ENCODE assay signal across 8 mouse cellular contexts in the genomic region with DNA sequence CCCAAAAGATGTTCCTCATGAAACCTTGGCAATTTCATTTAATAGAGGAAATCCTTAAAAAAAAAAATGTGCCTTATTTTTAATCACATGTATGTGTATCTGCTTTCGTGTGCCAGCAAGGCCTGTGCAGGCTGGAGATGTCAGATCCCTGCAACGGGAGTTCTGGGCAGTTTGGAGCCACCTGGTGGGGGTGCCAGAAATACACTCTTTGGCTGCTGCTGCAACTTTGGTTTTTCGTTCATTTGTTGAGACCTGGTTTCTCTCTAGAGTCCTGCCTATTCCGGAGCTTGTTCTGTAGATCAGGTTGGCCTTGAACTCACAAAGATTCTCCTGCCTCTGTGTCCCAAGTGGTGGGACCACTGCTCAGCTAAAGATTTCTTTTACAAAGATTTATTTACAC. TPM values are rescaled to one million over a fixed set of nuclear protein-coding genes. Genes with fewer than 3 reads are reported as not detected.
DNase-seq lines count a peak whose midpoint lies in the region; ATAC-seq and TF ChIP-seq lines count a peak whose summit lies in the region.

No protein-coding gene starts in this region.

- no peak overlapping the region for H3K4me3 ChIP-seq in neural tube, embryonic 11.5 days (ENCODE audit: low read depth, low read length)
- no peak overlapping the region for H3K4me3 ChIP-seq in neural tube, embryonic 15.5 days (replicated peaks)
- no peak overlapping the region for H3K4me3 ChIP-seq in stomach, postnatal 0 days (ENCODE audit: low read depth, low read length)
- no peak overlapping the region for H3K4me3 ChIP-seq in heart, embryonic 11.5 days (ENCODE audit: low read depth, low read length)

- intact Hi-C loops in gastrocnemius, postnatal 14 days (cut with DNase I; ENCODE audit: low total_unique reads) = no loop called here

- WGBS in neural tube, embryonic 11.5 days = 53% methylated on average over 4 of the region's 4 CpGs
- WGBS in neural tube, embryonic 15.5 days = 52% methylated on average over 4 of the region's 4 CpGs
- 32% methylated on average over 4 of the region's 4 CpGs for WGBS in stomach, postnatal 0 days
- 40% methylated on average over 4 of the region's 4 CpGs for WGBS in heart, embryonic 11.5 days (ENCODE audit: insufficient replicate concordance)

- H3K4me2 ChIP-seq in neural tube, embryonic 11.5 days (ENCODE audit: low read depth) = no peak overlapping the region
- H3K4me2 ChIP-seq in neural tube, embryonic 15.5 days = no peak overlapping the region
- no peak overlapping the region for H3K4me2 ChIP-seq in stomach, postnatal 0 days (replicated peaks; ENCODE audit: low read depth)
- no peak overlapping the region for H3K4me2 ChIP-seq in heart, embryonic 11.5 days

- no peak for TF ChIP-seq EP300 in stomach, postnatal 0 days (optimal IDR thresholded peaks at IDR 0.05)

- no peak overlapping the region for H3K9ac ChIP-seq in neural tube, embryonic 11.5 days (ENCODE audit: low read length)
- no peak overlapping the region for H3K9ac ChIP-seq in neural tube, embryonic 15.5 days (replicated peaks)
- no peak overlapping the region for H3K9ac ChIP-seq in stomach, postnatal 0 days (ENCODE audit: low read length)
- no peak overlapping the region for H3K9ac ChIP-seq in heart, embryonic 11.5 days (ENCODE audit: low read depth, low read length)

- no peak for ATAC-seq in neural tube, embryonic 11.5 days (ENCODE audit: insufficient read depth, low FRiP score, low TSS enrichment)
- ATAC-seq in neural tube, embryonic 15.5 days (ENCODE audit: low FRiP score) = no peak
- peak; percentile 70 for ATAC-seq in common myeloid progenitor, adult 5-6 weeks (replicated peaks; ENCODE audit: low read depth, poor library complexity, severe bottlenecking)
- 0 out of 2 replicates have a peak, but pooled peaks have one; percentile 15 for ATAC-seq in stomach, postnatal 0 days (ENCODE audit: low FRiP score, low TSS enrichment)
- ATAC-seq in heart, embryonic 11.5 days (replicated peaks; ENCODE audit: insufficient number of reproducible peaks, low FRiP score, low TSS enrichment) = no peak; the same call in 1 of the 2 replicates

- no peaks in the 10 kb centered on the region for H3K36me3 ChIP-seq in neural tube, embryonic 11.5 days (ENCODE audit: control insufficient read depth, insufficient read depth, low read length)
- no peaks in the 10 kb centered on the region for H3K36me3 ChIP-seq in neural tube, embryonic 15.5 days
- H3K36me3 ChIP-seq in stomach, postnatal 0 days (ENCODE audit: control insufficient read depth, insufficient read depth, low read length) = no peaks in the 10 kb centered on the region
- H3K36me3 ChIP-seq in heart, embryonic 11.5 days (ENCODE audit: control insufficient read depth, insufficient read depth, low read length) = no peaks in the 10 kb centered on the region

- TF ChIP-seq CTCF in stomach, postnatal 0 days (IDR thresholded peaks at IDR 0.05; ENCODE audit: low read depth) = peak; percentile 64

- H3K4me1 ChIP-seq in neural tube, embryonic 11.5 days (ENCODE audit: control insufficient read depth, insufficient read depth, low read length) = no peaks in the 10 kb centered on the region
- H3K4me1 ChIP-seq in neural tube, embryonic 15.5 days = 0 out of 2 replicates have a peak, but pooled peaks cover 7% of the 10 kb centered on the region
- H3K4me1 ChIP-seq in stomach, postnatal 0 days (replicated peaks; ENCODE audit: control insufficient read depth, insufficient read depth) = no peaks in the 10 kb centered on the region
- H3K4me1 ChIP-seq in heart, embryonic 11.5 days (ENCODE audit: control insufficient read depth, insufficient read depth, low read length) = no peaks in the 10 kb centered on the region

- H3K9me3 ChIP-seq in neural tube, embryonic 11.5 days (ENCODE audit: control insufficient read depth, low read length) = no peaks in the 10 kb centered on the region
- no peaks in the 10 kb centered on the region for H3K9me3 ChIP-seq in neural tube, embryonic 15.5 days (replicated peaks)
- no peaks in the 10 kb centered on the region for H3K9me3 ChIP-seq in stomach, postnatal 0 days (ENCODE audit: control insufficient read depth, low read length)
- H3K9me3 ChIP-seq in heart, embryonic 11.5 days (replicated peaks; ENCODE audit: control insufficient read depth, low read length) = no peaks in the 10 kb centered on the region

- peak; percentile 22 for DNase-seq in gastrocnemius, postnatal 14 days
- DNase-seq in gastrocnemius, postnatal 10 days = no peak
- peak; percentile 24 for DNase-seq in neural tube, embryonic 11.5 days (ENCODE audit: low spot score)
- DNase-seq in stomach, postnatal 0 days (ENCODE audit: low spot score) = peak; percentile 51
- DNase-seq in cerebellum, adult 11 months = no peak

- no peaks in the 10 kb centered on the region for H3K27me3 ChIP-seq in neural tube, embryonic 11.5 days (ENCODE audit: control insufficient read depth, insufficient read depth, low read length)
- H3K27me3 ChIP-seq in neural tube, embryonic 15.5 days (replicated peaks) = no peaks in the 10 kb centered on the region
- no peaks in the 10 kb centered on the region for H3K27me3 ChIP-seq in stomach, postnatal 0 days (ENCODE audit: control insufficient read depth, insufficient read depth, low read length)
- no peaks in the 10 kb centered on the region for H3K27me3 ChIP-seq in heart, embryonic 11.5 days (ENCODE audit: control insufficient read depth, insufficient read depth, low read length)

- H3K27ac ChIP-seq in neural tube, embryonic 11.5 days (ENCODE audit: low read depth, low read length) = no peak overlapping the region
- H3K27ac ChIP-seq in neural tube, embryonic 15.5 days (replicated peaks) = no peak overlapping the region
- no peak overlapping the region for H3K27ac ChIP-seq in stomach, postnatal 0 days (replicated peaks)
- H3K27ac ChIP-seq in heart, embryonic 11.5 days (ENCODE audit: low read depth, low read length) = no peak overlapping the region

RNA-seq across cellular contexts. Expression of a gene that starts 5.4 kb away (rescaled TPM):
- 10 to 100 TPM; 40.1 to 47.6 TPM for total RNA-seq in gastrocnemius, postnatal 14 days (2021)
- 10 to 100 TPM; 47.1 to 50.9 TPM for total RNA-seq in gastrocnemius, postnatal 10 days (2021)
- 75.0 and 75.6 TPM in 2 replicates for polyA plus RNA-seq in neural tube, embryonic 11.5 days (2014; fragmentation: Nextera tagmentation; extraction: Ambion mirVana)
- 72.5 and 81.9 TPM in 2 replicates for polyA plus RNA-seq in neural tube, embryonic 15.5 days (2015; fragmentation: Nextera tagmentation; extraction: Ambion mirVana)
- total RNA-seq in common myeloid progenitor, adult 5-6 weeks (2017) = 38.8 and 43.9 TPM in 2 replicates
- polyA plus RNA-seq in stomach, postnatal 0 days (2015; fragmentation: Nextera tagmentation; extraction: Ambion mirVana) = 65.0 and 77.4 TPM in 2 replicates
- 93.3 and 97.9 TPM in 2 replicates for polyA plus RNA-seq in heart, embryonic 11.5 days (2014; fragmentation: Nextera tagmentation; extraction: Ambion mirVana)

RNA-seq across cellular contexts. Expression of a gene that starts 10.2 kb away (rescaled TPM):
- total RNA-seq in gastrocnemius, postnatal 14 days (2021) = 1 to 10 TPM; 9.2 to 9.9 TPM
- 10 to 100 TPM; 14.8 to 15.8 TPM for total RNA-seq in gastrocnemius, postnatal 10 days (2021)
- 236 and 245 TPM in 2 replicates for polyA plus RNA-seq in neural tube, embryonic 11.5 days (2014; fragmentation: Nextera tagmentation; extraction: Ambion mirVana)
- polyA plus RNA-seq in neural tube, embryonic 15.5 days (2015; fragmentation: Nextera tagmentation; extraction: Ambion mirVana) = 115 and 145 TPM in 2 replicates
- total RNA-seq in common myeloid progenitor, adult 5-6 weeks (2017) = 329 and 390 TPM in 2 replicates
- polyA plus RNA-seq in stomach, postnatal 0 days (2015; fragmentation: Nextera tagmentation; extraction: Ambion mirVana) = 41.7 and 42.7 TPM in 2 replicates
- 76.4 and 104 TPM in 2 replicates for polyA plus RNA-seq in heart, embryonic 11.5 days (2014; fragmentation: Nextera tagmentation; extraction: Ambion mirVana)

RNA-seq across cellular contexts. Expression of a gene that starts 50.9 kb away (rescaled TPM):
- total RNA-seq in gastrocnemius, postnatal 14 days (2021) = 10 to 100 TPM; 14.7 to 17.2 TPM
- total RNA-seq in gastrocnemius, postnatal 10 days (2021) = 10 to 100 TPM; 17.3 to 22.6 TPM
- 53.1 and 55.7 TPM in 2 replicates for polyA plus RNA-seq in neural tube, embryonic 11.5 days (2014; fragmentation: Nextera tagmentation; extraction: Ambion mirVana)
- polyA plus RNA-seq in neural tube, embryonic 15.5 days (2015; fragmentation: Nextera tagmentation; extraction: Ambion mirVana) = 40.8 and 41.2 TPM in 2 replicates
- 21.5 and 28.5 TPM in 2 replicates for total RNA-seq in common myeloid progenitor, adult 5-6 weeks (2017)
- polyA plus RNA-seq in stomach, postnatal 0 days (2015; fragmentation: Nextera tagmentation; extraction: Ambion mirVana) = 13.5 and 14.8 TPM in 2 replicates
- 27.5 and 33.2 TPM in 2 replicates for polyA plus RNA-seq in heart, embryonic 11.5 days (2014; fragmentation: Nextera tagmentation; extraction: Ambion mirVana)

RNA-seq across cellular contexts. Expression of a gene that starts 50.9 kb away (rescaled TPM):
- total RNA-seq in gastrocnemius, postnatal 14 days (2021) = 10 to 100 TPM; 27.1 to 30.5 TPM
- 10 to 100 TPM; 27.1 to 28.8 TPM for total RNA-seq in gastrocnemius, postnatal 10 days (2021)
- polyA plus RNA-seq in neural tube, embryonic 11.5 days (2014; fragmentation: Nextera tagmentation; extraction: Ambion mirVana) = 68.5 and 71.6 TPM in 2 replicates
- polyA plus RNA-seq in neural tube, embryonic 15.5 days (2015; fragmentation: Nextera tagmentation; extraction: Ambion mirVana) = 48.4 and 51.3 TPM in 2 replicates
- 60.3 and 73.0 TPM in 2 replicates for total RNA-seq in common myeloid progenitor, adult 5-6 weeks (2017)
- 21.5 and 23.4 TPM in 2 replicates for polyA plus RNA-seq in stomach, postnatal 0 days (2015; fragmentation: Nextera tagmentation; extraction: Ambion mirVana)
- 39.6 and 43.7 TPM in 2 replicates for polyA plus RNA-seq in heart, embryonic 11.5 days (2014; fragmentation: Nextera tagmentation; extraction: Ambion mirVana)

RNA-seq across cellular contexts. Expression of a gene that starts 53.2 kb away (rescaled TPM):
- total RNA-seq in gastrocnemius, postnatal 14 days (2021) = under 1 TPM; 0.09 to 0.16 TPM
- total RNA-seq in gastrocnemius, postnatal 10 days (2021) = under 1 TPM; 0.23 to 0.25 TPM
- polyA plus RNA-seq in neural tube, embryonic 11.5 days (2014; fragmentation: Nextera tagmentation; extraction: Ambion mirVana) = 0.24 and 0.53 TPM in 2 replicates
- polyA plus RNA-seq in neural tube, embryonic 15.5 days (2015; fragmentation: Nextera tagmentation; extraction: Ambion mirVana) = 0.96 and 1.3 TPM in 2 replicates
- 0.05 TPM in 1 of 2 replicates, not detected in the other for total RNA-seq in common myeloid progenitor, adult 5-6 weeks (2017)
- polyA plus RNA-seq in stomach, postnatal 0 days (2015; fragmentation: Nextera tagmentation; extraction: Ambion mirVana) = 0.16 and 0.25 TPM in 2 replicates
- polyA plus RNA-seq in heart, embryonic 11.5 days (2014; fragmentation: Nextera tagmentation; extraction: Ambion mirVana) = 0.21 TPM in 1 of 2 replicates, not detected in the other

Comparison
In these comparisons a context has a peak if more than half of its experiments do, and no peak if none do; other contexts are left out.
1. DNase-seq: peak in gastrocnemius, postnatal 14 days (single experiment), neural tube, embryonic 11.5 days (single experiment) and stomach, postnatal 0 days (single experiment); none in gastrocnemius, postnatal 10 days (single experiment) and cerebellum, adult 11 months (single experiment).
2. ATAC-seq: peak in common myeloid progenitor, adult 5-6 weeks (single experiment) and stomach, postnatal 0 days (single experiment); none in neural tube, embryonic 11.5 days (single experiment), neural tube, embryonic 15.5 days (single experiment) and heart, embryonic 11.5 days (single experiment).